Mouse (Mus musculus): ENCODE measurements around the gene Smad3.

DNA sequence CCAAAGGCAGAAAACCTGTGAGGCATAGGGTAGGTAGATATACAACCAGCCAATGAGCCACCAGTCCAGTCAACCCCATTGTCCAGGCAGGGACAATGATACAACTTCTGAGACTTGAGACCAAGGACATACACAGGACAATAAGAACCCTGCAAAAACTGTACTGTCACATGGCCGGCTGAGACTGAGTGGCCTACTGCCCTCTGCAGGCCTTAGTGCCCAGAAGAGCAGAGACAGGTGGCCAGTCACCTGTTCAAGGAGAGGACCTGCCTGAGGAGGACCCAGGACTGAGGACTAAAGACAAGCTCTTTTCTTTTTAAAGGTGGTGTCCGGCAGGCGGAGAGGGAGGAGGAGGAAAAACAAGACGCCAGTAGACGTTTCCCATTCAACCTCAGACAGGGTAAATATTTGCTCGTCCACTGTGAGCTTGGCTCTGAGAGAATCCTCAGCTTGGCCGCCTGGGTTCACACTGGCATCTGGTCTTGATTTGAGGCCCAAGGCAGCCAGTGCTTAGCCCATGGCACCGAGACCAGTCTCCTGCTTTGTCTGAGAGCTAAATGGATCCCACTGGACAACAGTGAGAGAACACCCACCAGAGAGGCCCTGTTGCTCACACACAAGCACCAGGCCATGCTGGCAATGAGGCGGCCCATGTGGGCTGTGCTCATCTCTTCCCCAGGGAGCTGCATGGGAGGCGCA, 56.4 kb downstream of the Smad3 start:
- no peak for TF ChIP-seq POLR2A (IDR thresholded peaks at IDR 0.05; ENCODE audit: control insufficient read depth, low read depth, low read length)
- no peak for TF ChIP-seq CTCF (IDR thresholded peaks at IDR 0.05; ENCODE audit: control insufficient read depth, insufficient read depth, insufficient replicate concordance, low read depth, low read length)
